Mouse (Mus musculus) central nervous system, embryonic 14 days (tissue): ENCODE measurements around the gene Gm14137. TPM values are rescaled to one million over a fixed set of nuclear protein-coding genes. Genes with fewer than 3 reads are reported as not detected.

Experiments used
- polyA plus RNA-seq: library from polyadenylated mRNA; depleted of rRNA; stranded (reverse); fragments of >200 nt; gene quantifications from 2 replicates; pipeline ENCODE4 v1.2.3, GENCODE M21; 2012; rRNA removed

Gm14137 gene
- 0.04 TPM in 2 replicates for polyA plus RNA-seq

GRCm38 (mm10) chr2:119173991-119174651 is at the start of gene Gm14137:
Gm14137 (plus strand) TSS chr2:119174509.

GRCm38 (mm10) chr2:119156681-119157572 is 17.4 kb upstream of the Gm14137 start, which contains the start of gene Rmdn3:
Rmdn3 (minus strand) TSS chr2:119157034.

GRCm38 (mm10) chr2:119166901-119167865 is 7.1 kb upstream of the Gm14137 start, which contains the start of gene Gchfr:
Gchfr (plus strand) TSS chr2:119167773.

GRCm38 (mm10) chr2:119208344-119209175 is 34.3 kb downstream of the Gm14137 start, which contains the start of the genes Zfyve19 and Dnajc17:
Zfyve19 (plus strand) TSS chr2:119208617.
Dnajc17 (minus strand) TSS chr2:119208795.

Other genes starting within 250 kb of the Gm14137 start
- gene Chst14, start 248.0 kb upstream of the Gm14137 start, polyA plus RNA-seq = 9.7 and 18.0 TPM in 2 replicates
- 22.3 and 22.7 TPM in 2 replicates for gene Ccdc32, start 145.1 kb upstream of the Gm14137 start, polyA plus RNA-seq
- gene Rpusd2, start 139.7 kb upstream of the Gm14137 start, polyA plus RNA-seq = 6.4 and 7.4 TPM in 2 replicates
- gene Knl1, start 127.4 kb upstream of the Gm14137 start, polyA plus RNA-seq = 3.3 and 4.6 TPM in 2 replicates
- gene Rad51, start 61.7 kb upstream of the Gm14137 start, polyA plus RNA-seq = 17.6 and 20.3 TPM in 2 replicates
- 38.1 and 41.3 TPM in 2 replicates for gene Rmdn3, start 17.5 kb upstream of the Gm14137 start, polyA plus RNA-seq
- gene Gchfr, start 6.7 kb upstream of the Gm14137 start, polyA plus RNA-seq = 2.6 and 5.8 TPM in 2 replicates
- gene Zfyve19, start 34.1 kb downstream of the Gm14137 start, polyA plus RNA-seq = 72.3 and 73.2 TPM in 2 replicates
- gene Dnajc17, start 34.3 kb downstream of the Gm14137 start, polyA plus RNA-seq = 44.6 and 44.8 TPM in 2 replicates
- not detected in 2 replicates for gene Ppp1r14d, start 55.4 kb downstream of the Gm14137 start, polyA plus RNA-seq
- 0.72 and 2.8 TPM in 2 replicates for gene Spint1, start 62.9 kb downstream of the Gm14137 start, polyA plus RNA-seq
- 8.8 and 11.9 TPM in 2 replicates for gene Rhov, start 96.8 kb downstream of the Gm14137 start, polyA plus RNA-seq
- 19.5 and 21.1 TPM in 2 replicates for gene Vps18, start 114.2 kb downstream of the Gm14137 start, polyA plus RNA-seq
- 6.9 and 8.5 TPM in 2 replicates for gene Dll4, start 151.3 kb downstream of the Gm14137 start, polyA plus RNA-seq
- 4.0 and 4.4 TPM in 2 replicates for gene Chac1, start 176.7 kb downstream of the Gm14137 start, polyA plus RNA-seq